Mouse (Mus musculus): Measurements from ENCODE around the gene Glyctk.

Glyctk gene

DNA sequence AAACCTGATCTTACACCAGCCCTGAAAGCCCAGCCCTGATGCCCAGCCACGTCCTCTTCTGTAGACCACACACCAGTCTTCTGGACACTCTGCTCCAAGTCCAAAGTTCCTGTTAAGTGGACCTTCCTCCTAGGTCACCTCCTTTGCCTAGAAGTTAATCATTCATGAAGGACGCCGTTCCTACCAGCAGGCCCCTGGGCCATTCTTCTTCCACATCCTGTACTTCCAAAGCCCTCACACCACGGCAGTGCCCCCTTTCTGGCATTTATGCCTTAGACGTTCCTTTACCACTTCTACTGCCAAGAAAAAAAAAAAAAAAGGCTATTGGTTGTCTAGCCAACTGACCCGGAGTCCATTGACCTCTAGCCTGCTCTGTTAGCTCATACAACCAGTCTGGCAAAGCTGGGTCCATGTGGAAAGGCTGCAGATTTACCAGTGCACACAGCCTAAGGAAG lies at the start of gene Glyctk:
Gene Glyctk, minus strand, starts transcription at position 102 of the 455 bp plus-strand sequence.
- DNase-seq: no peak

GRCm38 (mm10) chr9:106206515-106206914 lies 48.6 kb upstream of the Glyctk start:
- DNase-seq: no peak

DNA sequence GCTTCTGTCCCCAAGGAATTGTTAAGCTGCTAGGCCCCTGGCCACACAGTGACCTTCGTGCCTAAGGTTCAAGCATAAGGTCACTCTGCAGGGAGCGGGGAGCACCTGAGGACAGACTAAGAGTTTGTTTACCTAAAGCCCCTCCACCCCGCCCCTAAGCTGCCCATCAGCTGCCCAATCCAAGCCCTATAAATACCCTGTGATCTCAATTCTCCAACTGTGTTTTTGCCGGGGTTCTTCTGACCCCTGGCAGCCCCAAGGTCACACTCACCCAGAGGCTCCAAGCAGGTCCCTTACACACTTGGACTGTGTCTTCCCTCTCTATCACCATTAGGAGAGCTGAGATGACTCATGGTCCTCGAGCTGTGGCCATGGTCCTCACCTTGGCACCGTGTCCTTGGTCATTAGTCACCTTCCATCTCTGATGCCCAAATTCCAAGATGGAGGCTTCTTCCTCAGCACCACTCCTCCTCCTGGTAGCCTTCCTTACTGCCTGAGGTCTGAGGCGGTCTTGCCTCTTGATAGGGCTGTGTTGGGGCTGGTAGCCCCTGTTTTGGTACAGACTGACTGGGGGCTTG lies 47.9 kb upstream of the Glyctk start:
- DNase-seq: no peak

DNA sequence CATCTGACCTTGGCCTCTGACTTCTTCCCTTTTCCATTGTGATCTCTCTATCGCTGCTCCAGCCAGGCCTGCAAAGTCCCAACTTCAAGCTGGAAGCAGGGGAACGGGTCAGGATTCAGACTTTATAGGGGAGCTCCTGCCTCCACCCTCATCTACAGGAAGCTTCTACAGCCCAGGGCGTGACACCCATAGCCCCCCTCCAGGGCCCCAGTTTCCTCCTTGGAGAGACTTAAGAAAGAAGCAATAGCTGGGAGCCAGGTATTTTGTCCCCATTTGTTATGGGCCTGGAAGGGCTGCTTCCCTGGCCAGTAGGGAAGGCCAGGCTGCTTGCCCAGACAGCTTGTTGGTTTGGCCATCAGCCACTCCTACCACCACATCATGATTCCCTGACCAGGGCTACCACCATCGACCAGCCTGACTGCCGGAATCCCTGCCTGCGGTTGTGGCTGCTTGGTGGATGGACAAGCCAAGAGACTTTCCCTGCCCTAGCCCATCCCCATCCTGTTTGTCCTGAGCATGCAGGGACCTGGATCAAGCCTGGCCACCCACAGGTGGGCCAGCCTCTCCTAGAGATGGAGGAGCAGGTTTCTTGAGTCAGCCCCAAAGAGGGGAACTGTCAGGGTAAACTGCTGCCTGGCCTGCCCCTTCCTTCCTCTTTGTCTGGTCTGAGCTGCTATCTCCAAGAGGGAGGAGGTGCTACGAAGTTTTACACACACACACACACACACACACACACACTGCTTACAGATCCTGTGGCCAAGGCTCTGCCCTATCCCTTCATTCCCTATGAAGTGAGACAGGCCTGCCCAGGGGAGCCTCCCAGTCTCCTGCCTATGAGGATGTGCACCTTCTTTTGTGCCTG lies 46.3 kb upstream of the Glyctk start:
- no peak for DNase-seq

GRCm38 (mm10) chr9:106202819-106203636 lies 45.1 kb upstream of the Glyctk start, which contains the start of gene Twf2:
Gene Twf2 (plus strand): TSS chr9:106203108.
- DNase-seq: peak; percentile 92

- no peak for DNase-seq
Measured at GRCm38 (mm10) chr9:106201895-106202294, 44.0 kb upstream of the Glyctk start.

DNA sequence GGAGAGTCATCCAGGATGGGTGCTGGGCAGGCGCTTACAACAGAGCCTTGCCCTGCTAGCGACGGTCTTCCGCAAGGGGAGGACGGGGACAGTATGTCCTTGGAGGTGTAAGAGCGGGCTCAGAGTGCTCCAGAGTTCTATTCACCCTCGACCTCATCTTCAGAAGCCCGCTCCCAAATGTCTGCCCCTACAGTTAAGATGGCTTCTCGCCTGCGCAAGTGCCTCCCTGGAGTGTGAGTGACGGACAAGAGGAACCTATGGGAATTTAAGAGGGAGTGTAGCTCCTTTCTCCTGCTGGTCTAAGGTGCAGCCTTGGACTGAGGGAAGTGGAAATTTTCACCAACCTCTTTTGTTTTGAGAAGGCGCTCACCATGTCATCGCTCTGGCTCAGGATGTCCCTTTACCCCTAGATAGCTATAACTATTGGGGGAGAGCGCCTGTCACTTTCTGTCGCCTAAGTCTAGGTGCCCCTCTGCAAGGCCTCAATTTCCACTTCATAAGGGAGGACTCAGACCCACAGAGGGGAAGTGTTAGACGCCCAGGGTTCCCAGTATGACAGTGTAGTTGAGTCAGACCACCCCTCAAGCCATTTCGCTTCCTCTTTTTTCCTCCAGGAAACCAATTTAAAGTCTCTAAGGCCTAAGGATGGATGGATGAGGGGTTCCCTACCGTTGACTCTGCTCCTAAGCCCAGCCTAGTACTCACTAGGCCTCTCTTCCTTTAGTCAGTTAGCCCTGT lies 41.8 kb upstream of the Glyctk start, which contains the start of gene Ppm1m:
Gene Ppm1m, minus strand, starts transcription at position 212 of the 738 bp plus-strand sequence.
- DNase-seq: no peak

- DNase-seq: no peak
Measured at GRCm38 (mm10) chr9:106198962-106199458, 41.1 kb upstream of the Glyctk start.

GRCm38 (mm10) chr9:106197732-106198131 lies 39.8 kb upstream of the Glyctk start:
- no peak for DNase-seq

DNA sequence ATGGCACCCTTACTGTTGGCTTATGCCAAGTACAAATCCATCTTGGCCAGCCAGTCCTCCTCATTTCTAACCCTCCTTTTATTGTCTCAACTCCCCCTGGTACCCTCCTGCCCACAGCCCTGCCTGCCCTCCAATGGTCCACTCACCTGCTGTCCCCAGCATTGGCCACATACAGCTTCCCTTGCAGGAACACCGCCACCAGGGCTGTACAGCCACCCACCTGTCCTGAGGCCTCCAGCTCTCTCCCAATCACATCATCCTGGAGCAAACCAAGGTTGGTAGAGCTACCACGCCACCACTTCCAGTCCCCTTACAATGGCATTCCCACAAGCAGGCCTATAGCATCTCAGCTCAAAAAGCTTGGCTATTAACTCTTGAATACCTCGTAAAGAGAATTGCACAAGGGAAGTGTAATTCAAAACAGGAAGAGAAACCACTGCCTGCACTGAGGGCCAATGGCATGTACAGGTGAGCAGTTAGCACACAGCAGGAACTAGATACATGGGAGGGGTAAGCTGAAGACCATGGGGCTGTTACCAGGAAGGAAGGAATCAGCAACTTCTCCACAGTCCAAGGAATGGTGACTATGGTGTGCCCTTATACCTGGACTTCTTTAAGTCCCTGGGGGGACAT lies 39.3 kb upstream of the Glyctk start:
- DNase-seq: no peak

- peak; percentile 68 for DNase-seq
Measured at GRCm38 (mm10) chr9:106195693-106196092, 37.8 kb upstream of the Glyctk start.

- no peak for DNase-seq
Measured at GRCm38 (mm10) chr9:106193930-106194807, 36.2 kb upstream of the Glyctk start.

DNA sequence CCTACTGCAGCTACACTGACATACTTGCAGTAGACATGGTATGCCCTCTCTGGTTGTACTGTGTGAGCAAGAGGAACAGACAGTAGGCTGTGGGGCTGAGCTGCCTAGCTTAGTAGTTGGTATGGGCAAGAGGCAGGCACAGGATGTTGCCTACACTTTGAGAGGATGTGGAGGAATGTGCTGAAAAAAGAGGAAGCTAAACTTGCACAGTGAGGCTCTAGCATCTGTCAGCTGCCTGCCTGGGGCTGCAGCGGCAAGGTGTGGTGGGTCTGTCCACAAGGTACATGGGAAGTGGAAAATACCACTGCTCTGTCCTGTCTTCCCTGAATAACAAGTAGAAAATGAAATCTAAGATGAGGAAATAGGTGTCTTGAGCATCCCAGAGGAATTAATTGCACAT lies 35.1 kb upstream of the Glyctk start:
- DNase-seq: no peak

DNA sequence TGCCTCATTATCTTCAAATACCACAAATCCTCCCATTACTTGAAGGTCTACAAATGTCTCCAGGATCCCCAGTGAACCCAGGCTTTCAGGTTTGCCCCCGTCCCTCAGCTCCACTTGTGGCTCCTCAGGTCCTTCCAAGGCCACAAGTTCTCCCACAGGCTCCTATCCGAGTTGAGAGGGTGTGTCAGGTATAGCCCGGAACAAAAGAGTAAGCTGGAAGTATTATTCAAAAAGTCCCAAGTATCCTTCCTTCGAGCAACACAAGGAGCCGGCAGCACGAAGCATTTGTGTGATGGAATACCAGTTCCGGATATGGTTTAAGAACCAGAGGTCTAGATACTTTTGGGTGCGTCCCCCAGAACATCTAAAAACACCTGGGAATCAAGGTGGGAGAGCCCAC lies 34.1 kb upstream of the Glyctk start:
- DNase-seq: no peak

DNA sequence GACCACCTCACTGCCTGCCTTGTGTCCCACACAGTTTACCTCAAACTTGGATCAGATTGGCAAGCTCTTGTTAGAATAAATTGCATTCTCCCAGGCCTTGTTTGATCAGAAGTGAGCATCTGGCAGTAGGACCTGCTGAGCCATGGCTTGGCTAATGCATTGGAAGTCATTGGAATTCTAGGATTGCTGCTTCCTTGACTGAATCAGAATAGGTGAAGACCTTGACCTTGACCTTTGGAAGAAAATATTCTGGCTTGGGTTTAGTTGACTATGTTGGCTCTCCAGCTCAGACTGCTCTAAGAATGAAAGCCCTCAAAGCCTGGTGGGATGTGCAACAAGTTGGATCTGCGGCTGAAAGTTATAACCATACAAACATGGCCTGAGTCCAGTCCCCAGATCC lies 33.4 kb upstream of the Glyctk start:
- DNase-seq: no peak

DNA sequence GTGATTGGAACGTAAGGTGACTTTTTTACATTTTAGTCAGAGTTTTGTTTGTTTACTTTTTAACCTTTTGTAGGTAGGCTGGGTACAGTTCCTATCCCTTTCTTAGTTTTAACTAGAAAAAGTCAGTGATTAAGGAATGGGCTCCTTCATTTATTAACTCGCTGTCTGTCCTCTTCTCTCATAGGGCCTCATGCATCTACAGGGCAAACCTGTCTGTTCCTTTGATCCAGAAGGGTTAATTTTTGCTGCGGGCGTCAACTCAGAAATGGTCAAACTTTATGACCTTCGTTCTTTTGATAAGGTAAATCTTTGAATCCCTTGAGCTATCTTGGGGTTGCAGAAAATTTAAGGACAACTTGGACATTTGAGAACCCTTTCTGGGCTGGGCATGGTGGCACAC lies 26.1 kb upstream of the Glyctk start:
- DNase-seq: no peak

DNA sequence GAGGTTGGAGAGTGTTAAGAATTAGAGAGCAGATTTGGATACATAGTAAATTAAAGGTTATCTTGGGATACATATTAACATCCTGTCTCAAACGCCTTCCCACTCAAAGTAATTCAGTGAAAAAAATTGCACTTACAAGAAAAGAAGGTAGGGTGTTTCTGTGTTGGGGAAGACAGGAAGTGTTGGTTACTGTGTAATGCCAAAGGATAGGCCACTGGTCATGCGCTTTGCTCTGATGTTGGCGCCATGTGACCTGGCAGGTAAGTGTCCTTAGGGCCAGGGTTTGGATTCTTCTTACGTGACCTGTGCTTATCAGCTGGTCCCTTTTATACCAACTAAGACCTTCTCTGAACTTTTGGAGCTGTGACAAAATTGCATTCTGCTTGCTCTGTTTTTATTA lies 24.2 kb upstream of the Glyctk start:
- DNase-seq: no peak

GRCm38 (mm10) chr9:106179964-106180363 lies 22.0 kb upstream of the Glyctk start:
- DNase-seq: no peak

DNA sequence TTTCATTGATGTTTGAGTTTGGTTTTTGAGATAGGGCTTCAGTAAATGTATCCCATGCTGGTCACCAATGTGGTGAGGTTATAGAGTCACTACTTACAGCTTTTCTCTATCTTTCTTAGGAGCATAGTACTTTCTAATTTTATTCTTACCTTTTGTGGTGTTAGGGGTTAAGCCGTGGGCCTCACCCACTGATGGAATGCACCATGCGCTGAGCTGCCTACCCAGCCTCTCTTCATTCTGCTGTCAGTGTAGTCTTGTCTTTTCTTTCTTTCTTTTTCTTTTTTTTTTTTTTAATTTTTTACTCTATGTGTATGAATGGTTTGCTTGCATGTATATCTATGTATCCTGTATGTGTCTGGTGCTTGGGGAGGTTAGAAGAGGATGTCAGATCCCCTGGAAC lies 21.5 kb upstream of the Glyctk start:
- no peak for DNase-seq

- DNase-seq: no peak
Measured at GRCm38 (mm10) chr9:106177799-106178198, 19.9 kb upstream of the Glyctk start.

GRCm38 (mm10) chr9:106176769-106177168 lies 18.8 kb upstream of the Glyctk start:
- DNase-seq: no peak
